Mouse (Mus musculus) midbrain, postnatal 0 days (tissue): ENCODE data around the gene Tpra1. TPM values are rescaled to one million over a fixed set of nuclear protein-coding genes. Genes with fewer than 3 reads are reported as not detected.

ENCODE experiments used
- ATAC-seq: fragments of 200-750 bp; cut with Nextera tagmentation; 2 replicates; pipeline ENCODE4 v1.8.0; 2017; ENCODE audit warnings: moderate number of reproducible peaks, mild to moderate bottlenecking, moderate TSS enrichment, moderate library complexity; ENCODE audit not compliant: low FRiP score
- DNase-seq: peaks from one replicate; pipeline ENCODE4 v3.0.0-alpha.2; 2015; ENCODE audit warnings: low spot score
- H3K27ac ChIP-seq: fragments of 300-500 bp; sonication (generic); 2 replicates; pipeline ENCODE4 v1.5.1; 2014; ENCODE audit warnings: low read depth, mild to moderate bottlenecking, low read length, mixed read lengths
- H3K27me3 ChIP-seq: fragments of 300-500 bp; sonication (generic); 2 replicates; pipeline ENCODE4 v1.6.1; 2014; ENCODE audit warnings: low read length, control low read depth, mixed read lengths; ENCODE audit not compliant: insufficient read depth
- H3K36me3 ChIP-seq: fragments of 300-500 bp; sonication (generic); 2 replicates; pipeline ENCODE4 v1.6.1; 2014; ENCODE audit warnings: low read length, control low read depth, mixed read lengths; ENCODE audit not compliant: insufficient read depth
- H3K4me1 ChIP-seq: fragments of 300-500 bp; sonication (generic); 2 replicates; pipeline ENCODE4 v1.6.1; 2014; ENCODE audit warnings: mild to moderate bottlenecking, control low read depth, antibody characterized with exemption, low read length, mixed read lengths; ENCODE audit not compliant: insufficient read depth
- H3K4me2 ChIP-seq: fragments of 300-500 bp; sonication (generic); 2 replicates; pipeline ENCODE4 v1.6.1; 2014; ENCODE audit warnings: low read depth, mild to moderate bottlenecking, low read length, mixed read lengths; ENCODE audit not compliant: poor library complexity, severe bottlenecking
- H3K4me3 ChIP-seq: fragments of 300-500 bp; sonication (generic); 2 replicates; pipeline ENCODE4 v1.5.1; 2014; ENCODE audit warnings: low read depth, mild to moderate bottlenecking, low read length, moderate library complexity
- H3K9ac ChIP-seq: fragments of 300-500 bp; sonication (generic); replicated peaks from 2 replicates; pipeline ENCODE4 v1.6.1; 2014; ENCODE audit warnings: mild to moderate bottlenecking, low read length, moderate library complexity, mixed read lengths; ENCODE audit not compliant: poor library complexity, severe bottlenecking
- H3K9me3 ChIP-seq: fragments of 300-500 bp; sonication (generic); 2 replicates; pipeline ENCODE4 v1.6.1; 2016; ENCODE audit warnings: low read length, control low read depth
- CTCF ChIP-seq: IDR thresholded peaks from 2 replicates; pipeline ENCODE4 v1.5.1; 2016; ENCODE audit warnings: antibody characterized with exemption, mild to moderate bottlenecking
- WGBS: fragments of 180-500 bp; shearing (Covaris S2); extraction: QIAGEN DNeasy Blood & Tissue Kit; methylation state at CpG from one replicate; pipeline ENCODE4 v1.1.7; 2014; 5-methylcytosine and 5-hydroxymethylcytosine counted together
- polyA plus RNA-seq: library from polyadenylated mRNA; unstranded; fragments of >200 nt; fragmentation: Nextera tagmentation; extraction: Ambion mirVana; gene quantifications from 2 replicates; pipeline ENCODE4 v1.2.1, GENCODE M21; 2015
- total RNA-seq: library from RNA; depleted of rRNA; stranded (reverse); fragments of >200 nt; gene quantifications from 2 replicates; pipeline ENCODE4 v1.2.3, GENCODE M21; 2014

Tpra1 gene
- total and polyA plus RNA-seq, 2 experiments from 2014 or later = 52.7 to 69.7 TPM

GRCm38 (mm10) chr6:88897246-88897645 lies 4.8 kb upstream of the Tpra1 start:
- no peak overlapping the region for H3K4me3 ChIP-seq
- H3K27ac ChIP-seq = no peak overlapping the region
- DNase-seq = no peak
- ATAC-seq = no peak
- no peaks in the 10 kb centered on the region for H3K9me3 ChIP-seq
- H3K9ac ChIP-seq = no peak overlapping the region
- TF ChIP-seq CTCF = no peak
- no peaks in the 10 kb centered on the region for H3K36me3 ChIP-seq
- peaks cover 7% of the 10 kb centered on the region; the same call in 1 of the 2 replicates for H3K4me1 ChIP-seq
- H3K27me3 ChIP-seq = no peaks in the 10 kb centered on the region
- H3K4me2 ChIP-seq = no peak overlapping the region
- WGBS = 55% methylated on average over 7 of the region's 7 CpGs

GRCm38 (mm10) chr6:88898534-88899048 lies 3.5 kb upstream of the Tpra1 start, which contains the start of gene Mcm2:
Mcm2 (minus strand) TSS chr6:88898780.
- TF ChIP-seq CTCF = no peak
- H3K4me2 ChIP-seq = peak within 1 kb of the TSS; percentile 93
- peaks cover 13% of the 10 kb centered on the region for H3K4me1 ChIP-seq
- no peaks in the 10 kb centered on the region for H3K27me3 ChIP-seq
- DNase-seq = peak; percentile 95
- ATAC-seq = peak; percentile 75
- no peaks in the 10 kb centered on the region for H3K9me3 ChIP-seq
- H3K27ac ChIP-seq = peak within 1 kb of the TSS; percentile 70
- peak within 1 kb of the TSS; percentile 70 for H3K9ac ChIP-seq
- H3K4me3 ChIP-seq = peak within 1 kb of the TSS; percentile 57
- no peaks in the 10 kb centered on the region for H3K36me3 ChIP-seq
- under 1% methylated on average over 33 of the region's 33 CpGs for WGBS

GRCm38 (mm10) chr6:88899086-88899485 lies 3.0 kb upstream of the Tpra1 start:
- peaks cover 15% of the 10 kb centered on the region for H3K4me1 ChIP-seq
- no peak for TF ChIP-seq CTCF
- H3K4me3 ChIP-seq = peak overlapping the region; percentile 57; the same call in 1 of the 2 replicates
- H3K9me3 ChIP-seq = no peaks in the 10 kb centered on the region
- no peak overlapping the region for H3K27ac ChIP-seq
- no peak for ATAC-seq
- no peak overlapping the region; the same call in 1 of the 2 replicates for H3K9ac ChIP-seq
- H3K4me2 ChIP-seq = peak overlapping the region; percentile 93
- 59% methylated on average over 4 of the region's 4 CpGs for WGBS
- no peaks in the 10 kb centered on the region for H3K27me3 ChIP-seq
- no peaks in the 10 kb centered on the region for H3K36me3 ChIP-seq
- no peak for DNase-seq

GRCm38 (mm10) chr6:88899628-88900027 lies 2.4 kb upstream of the Tpra1 start:
- no peak for TF ChIP-seq CTCF
- Histone ChIP-seq H3K4me2 (no peak overlapping the region), H3K9ac (no peak overlapping the region), H3K4me3 (no peak overlapping the region), H3K9me3 (no peaks in the 10 kb centered on the region), H3K27me3 (no peaks in the 10 kb centered on the region), H3K27ac (no peak overlapping the region), H3K4me1 (peaks cover 15% of the 10 kb centered on the region), H3K36me3 (no peaks in the 10 kb centered on the region)
- DNase-seq (no peak), ATAC-seq (no peak)
- WGBS = 94% methylated on average over 2 of the region's 2 CpGs

- H3K4me3 ChIP-seq = peak overlapping the region; percentile 79
- peak overlapping the region; percentile 93 for H3K4me2 ChIP-seq
- H3K9me3 ChIP-seq = no peaks in the 10 kb centered on the region
- no peak for TF ChIP-seq CTCF
- 0 out of 2 replicates have a peak overlapping the region, but pooled peaks have one; percentile 85 for H3K27ac ChIP-seq
- no peaks in the 10 kb centered on the region for H3K36me3 ChIP-seq
- DNase-seq (no peak), ATAC-seq (no peak)
- WGBS = 13% methylated on average over 5 of the region's 5 CpGs
- peak overlapping the region; percentile 86 for H3K9ac ChIP-seq
- H3K27me3 ChIP-seq = no peaks in the 10 kb centered on the region
- H3K4me1 ChIP-seq = peaks cover 15% of the 10 kb centered on the region
Observed at GRCm38 (mm10) chr6:88901471-88901870, 580 bp upstream of the Tpra1 start.

- Histone ChIP-seq H3K4me2 (peak overlapping the region; percentile 93), H3K27ac (no peak overlapping the region), H3K9me3 (no peaks in the 10 kb centered on the region), H3K4me1 (peaks cover 15% of the 10 kb centered on the region), H3K36me3 (no peaks in the 10 kb centered on the region), H3K9ac (0 out of 2 replicates have a peak overlapping the region, but pooled peaks have one; percentile 25), H3K27me3 (no peaks in the 10 kb centered on the region), H3K4me3 (no peak overlapping the region)
- no peak for TF ChIP-seq CTCF
- 87% methylated on average over 5 of the region's 5 CpGs for WGBS
- ATAC-seq (no peak), DNase-seq (no peak)
Observed at GRCm38 (mm10) chr6:88903708-88904107, 1.7 kb downstream of the Tpra1 start.
